Mouse (Mus musculus): ENCODE measurements around the gene Ambra1. TPM values are rescaled to one million over a fixed set of nuclear protein-coding genes. Genes with fewer than 3 reads are reported as not detected.

Ambra1 gene
- polyA plus RNA-seq, 1 experiment, result 31.3 TPM

GRCm38 (mm10) chr2:91739586-91739985 is 9.7 kb downstream of the Ambra1 start:
- Histone ChIP-seq H3K4me3 (ENCODE audit: control insufficient read depth, low read depth, low read length) (no peak overlapping the region), H3K36me3 (ENCODE audit: control insufficient read depth, insufficient read depth, low read length) (no peaks in the 10 kb centered on the region), H3K4me1 (ENCODE audit: control insufficient read depth, insufficient read depth, low read length) (no peaks in the 10 kb centered on the region), H3K27me3 (ENCODE audit: control insufficient read depth, insufficient read depth, low read length) (no peaks in the 10 kb centered on the region), H3K27ac (ENCODE audit: control insufficient read depth, insufficient read depth, low read depth, low read length) (no peak overlapping the region)
- TF ChIP-seq CTCF (IDR thresholded peaks at IDR 0.05; ENCODE audit: control insufficient read depth, insufficient read depth, insufficient replicate concordance, low read depth, low read length) (no peak), POLR2A (IDR thresholded peaks at IDR 0.05; ENCODE audit: control insufficient read depth, low read depth, low read length) (no peak)

GRCm38 (mm10) chr2:91744686-91745085 is 14.8 kb downstream of the Ambra1 start:
- no peak overlapping the region for H3K4me3 ChIP-seq (ENCODE audit: control insufficient read depth, low read depth, low read length)
- H3K27me3 ChIP-seq (ENCODE audit: control insufficient read depth, insufficient read depth, low read length), result no peaks in the 10 kb centered on the region
- TF ChIP-seq CTCF (IDR thresholded peaks at IDR 0.05; ENCODE audit: control insufficient read depth, insufficient read depth, insufficient replicate concordance, low read depth, low read length), result no peak
- no peak for TF ChIP-seq POLR2A (IDR thresholded peaks at IDR 0.05; ENCODE audit: control insufficient read depth, low read depth, low read length)
- H3K36me3 ChIP-seq (ENCODE audit: control insufficient read depth, insufficient read depth, low read length), result no peaks in the 10 kb centered on the region
- no peak overlapping the region for H3K27ac ChIP-seq (ENCODE audit: control insufficient read depth, insufficient read depth, low read depth, low read length)
- no peaks in the 10 kb centered on the region for H3K4me1 ChIP-seq (ENCODE audit: control insufficient read depth, insufficient read depth, low read length)

- no peak overlapping the region for H3K27ac ChIP-seq (ENCODE audit: control insufficient read depth, insufficient read depth, low read depth, low read length)
- no peaks in the 10 kb centered on the region for H3K4me1 ChIP-seq (ENCODE audit: control insufficient read depth, insufficient read depth, low read length)
- no peaks in the 10 kb centered on the region for H3K27me3 ChIP-seq (ENCODE audit: control insufficient read depth, insufficient read depth, low read length)
- TF ChIP-seq POLR2A (IDR thresholded peaks at IDR 0.05; ENCODE audit: control insufficient read depth, low read depth, low read length), result no peak
- no peak overlapping the region for H3K4me3 ChIP-seq (ENCODE audit: control insufficient read depth, low read depth, low read length)
- H3K36me3 ChIP-seq (ENCODE audit: control insufficient read depth, insufficient read depth, low read length), result no peaks in the 10 kb centered on the region
Observed at GRCm38 (mm10) chr2:91749811-91750261, 19.9 kb downstream of the Ambra1 start.

GRCm38 (mm10) chr2:91771921-91772705 is 42.2 kb downstream of the Ambra1 start:
- H3K4me3 ChIP-seq (ENCODE audit: control insufficient read depth, low read depth, low read length), result no peak overlapping the region
- H3K4me1 ChIP-seq (ENCODE audit: control insufficient read depth, insufficient read depth, low read length), result no peaks in the 10 kb centered on the region
- H3K27ac ChIP-seq (ENCODE audit: control insufficient read depth, insufficient read depth, low read depth, low read length), result no peak overlapping the region
- H3K36me3 ChIP-seq (ENCODE audit: control insufficient read depth, insufficient read depth, low read length), result no peaks in the 10 kb centered on the region; the same call in 1 of the 2 replicates
- no peak for TF ChIP-seq POLR2A (IDR thresholded peaks at IDR 0.05; ENCODE audit: control insufficient read depth, low read depth, low read length)
- TF ChIP-seq CTCF (IDR thresholded peaks at IDR 0.05; ENCODE audit: control insufficient read depth, insufficient read depth, insufficient replicate concordance, low read depth, low read length), result no peak
- no peaks in the 10 kb centered on the region for H3K27me3 ChIP-seq (ENCODE audit: control insufficient read depth, insufficient read depth, low read length)

GRCm38 (mm10) chr2:91773309-91773708 is 43.4 kb downstream of the Ambra1 start:
- no peaks in the 10 kb centered on the region for H3K27me3 ChIP-seq (ENCODE audit: control insufficient read depth, insufficient read depth, low read length)
- H3K4me1 ChIP-seq (ENCODE audit: control insufficient read depth, insufficient read depth, low read length), result no peaks in the 10 kb centered on the region
- H3K27ac ChIP-seq (ENCODE audit: control insufficient read depth, insufficient read depth, low read depth, low read length), result no peak overlapping the region
- no peaks in the 10 kb centered on the region; the same call in 1 of the 2 replicates for H3K36me3 ChIP-seq (ENCODE audit: control insufficient read depth, insufficient read depth, low read length)
- H3K4me3 ChIP-seq (ENCODE audit: control insufficient read depth, low read depth, low read length), result no peak overlapping the region
- TF ChIP-seq CTCF (IDR thresholded peaks at IDR 0.05; ENCODE audit: control insufficient read depth, insufficient read depth, insufficient replicate concordance, low read depth, low read length) (no peak), POLR2A (IDR thresholded peaks at IDR 0.05; ENCODE audit: control insufficient read depth, low read depth, low read length) (no peak)

- Histone ChIP-seq H3K27ac (ENCODE audit: control insufficient read depth, insufficient read depth, low read depth, low read length) (no peak overlapping the region), H3K27me3 (ENCODE audit: control insufficient read depth, insufficient read depth, low read length) (no peaks in the 10 kb centered on the region), H3K4me1 (ENCODE audit: control insufficient read depth, insufficient read depth, low read length) (no peaks in the 10 kb centered on the region), H3K4me3 (ENCODE audit: control insufficient read depth, low read depth, low read length) (no peak overlapping the region), H3K36me3 (ENCODE audit: control insufficient read depth, insufficient read depth, low read length) (no peaks in the 10 kb centered on the region)
- TF ChIP-seq POLR2A (IDR thresholded peaks at IDR 0.05; ENCODE audit: control insufficient read depth, low read depth, low read length) (no peak), CTCF (IDR thresholded peaks at IDR 0.05; ENCODE audit: control insufficient read depth, insufficient read depth, insufficient replicate concordance, low read depth, low read length) (no peak)
Observed at GRCm38 (mm10) chr2:91779166-91779565, 49.2 kb downstream of the Ambra1 start.

- Histone ChIP-seq H3K4me3 (ENCODE audit: control insufficient read depth, low read depth, low read length) (no peak overlapping the region), H3K27ac (ENCODE audit: control insufficient read depth, insufficient read depth, low read depth, low read length) (no peak overlapping the region), H3K4me1 (ENCODE audit: control insufficient read depth, insufficient read depth, low read length) (no peaks in the 10 kb centered on the region), H3K27me3 (ENCODE audit: control insufficient read depth, insufficient read depth, low read length) (no peaks in the 10 kb centered on the region), H3K36me3 (ENCODE audit: control insufficient read depth, insufficient read depth, low read length) (no peaks in the 10 kb centered on the region)
- TF ChIP-seq POLR2A (IDR thresholded peaks at IDR 0.05; ENCODE audit: control insufficient read depth, low read depth, low read length), result no peak
- no peak for TF ChIP-seq CTCF (IDR thresholded peaks at IDR 0.05; ENCODE audit: control insufficient read depth, insufficient read depth, insufficient replicate concordance, low read depth, low read length)
Observed at GRCm38 (mm10) chr2:91791621-91792020, 61.7 kb downstream of the Ambra1 start.
